ENCODE assay signal across 29 mouse cellular contexts in the genomic region with DNA sequence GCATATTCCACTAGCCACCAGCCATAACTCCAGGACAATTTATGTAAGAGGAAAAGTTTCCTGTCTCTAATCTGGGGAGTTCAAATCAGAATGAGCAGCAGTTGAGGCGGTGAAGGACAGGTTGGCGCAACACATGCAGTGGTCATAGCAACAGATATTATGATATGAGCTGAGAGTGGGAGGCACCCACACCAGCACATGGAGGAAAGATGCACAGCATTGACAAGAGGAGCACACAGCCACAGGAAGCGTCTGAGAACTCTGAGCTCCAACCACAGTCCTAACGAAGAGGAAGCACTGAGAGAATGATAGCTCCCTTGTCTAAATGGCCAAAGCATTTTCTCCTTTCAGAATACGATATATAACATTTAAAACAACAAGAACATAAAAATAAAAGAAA.
DNase-seq lines count a peak whose midpoint lies in the region; ATAC-seq and TF ChIP-seq lines count a peak whose summit lies in the region.
"Had no signal": no experiment of that assay in that cellular context is flagged by ENCODE, and none has a peak within 500 bp of the region (broad histone marks: within the 10 kb centered on the region; RNA-seq: fewer than 3 reads in every experiment).

No protein-coding gene starts in this region.

- H3K27me3 ChIP-seq in hindbrain, embryonic 10.5 days (ENCODE audit: insufficient read depth, poor library complexity, severe bottlenecking) = peaks cover 8% of the 10 kb centered on the region; the same call in 1 of the 2 replicates
- no peaks in the 10 kb centered on the region for H3K27me3 ChIP-seq in hindbrain, postnatal 0 days (ENCODE audit: insufficient read depth, low read length)
- H3K27me3 ChIP-seq in liver, embryonic 13.5 days = no peaks in the 10 kb centered on the region
- H3K27me3 ChIP-seq: embryonic facial prominence, embryonic 13.5 days; forebrain, embryonic 15.5 days; heart, embryonic 12.5 days; hindbrain, embryonic 12.5 days; limb, embryonic 12.5 days; midbrain, embryonic 15.5 days had no signal

- H3K36me3 ChIP-seq in hindbrain, embryonic 10.5 days = no peaks in the 10 kb centered on the region
- H3K36me3 ChIP-seq in hindbrain, postnatal 0 days (ENCODE audit: insufficient read depth, low read length) = no peaks in the 10 kb centered on the region
- no peaks in the 10 kb centered on the region for H3K36me3 ChIP-seq in liver, embryonic 13.5 days
- H3K36me3 ChIP-seq: embryonic facial prominence, embryonic 13.5 days; forebrain, embryonic 10.5 days; forebrain, embryonic 15.5 days; heart, embryonic 12.5 days; hindbrain, embryonic 12.5 days; limb, embryonic 12.5 days; midbrain, embryonic 15.5 days had no signal

- peaks cover 18% of the 10 kb centered on the region; the same call in 1 of the 2 replicates for H3K4me1 ChIP-seq in hindbrain, embryonic 10.5 days (replicated peaks)
- no peaks in the 10 kb centered on the region for H3K4me1 ChIP-seq in hindbrain, postnatal 0 days (ENCODE audit: insufficient read depth, low read length)
- H3K4me1 ChIP-seq in liver, embryonic 13.5 days (replicated peaks) = no peaks in the 10 kb centered on the region
- H3K4me1 ChIP-seq: embryonic facial prominence, embryonic 13.5 days; forebrain, embryonic 15.5 days; heart, embryonic 12.5 days; limb, embryonic 12.5 days; midbrain, embryonic 15.5 days had no signal

- no peak overlapping the region for H3K4me2 ChIP-seq in hindbrain, postnatal 0 days (ENCODE audit: low read depth, low read length)
- no peak overlapping the region for H3K4me2 ChIP-seq in liver, embryonic 13.5 days
- H3K4me2 ChIP-seq: embryonic facial prominence, embryonic 13.5 days; forebrain, embryonic 15.5 days; heart, embryonic 12.5 days; hindbrain, embryonic 12.5 days; limb, embryonic 12.5 days; lung, embryonic 14.5 days; midbrain, embryonic 15.5 days had no signal

- H3K9ac ChIP-seq in hindbrain, postnatal 0 days (replicated peaks; ENCODE audit: low read length) = no peak overlapping the region
- H3K9ac ChIP-seq in liver, embryonic 13.5 days = no peak overlapping the region
- H3K9ac ChIP-seq: embryonic facial prominence, embryonic 13.5 days; forebrain, embryonic 15.5 days; heart, embryonic 12.5 days; hindbrain, embryonic 12.5 days; limb, embryonic 12.5 days; liver, embryonic 14.5 days; lung, embryonic 14.5 days; midbrain, embryonic 15.5 days had no signal

- no peak for ATAC-seq in hindbrain, postnatal 0 days
- ATAC-seq in common myeloid progenitor, adult 5-6 weeks (replicated peaks; ENCODE audit: low read depth, poor library complexity, severe bottlenecking) = peak; percentile 100
- ATAC-seq in liver, embryonic 13.5 days (ENCODE audit: low read depth) = peak; percentile 61; the same call in 1 of the 2 replicates
- ATAC-seq: activated CD4-positive, CD25-positive, alpha-beta regulatory T cell, adult 4 months; CD4-positive, CD25-positive, alpha-beta regulatory T cell, adult 4 months; forebrain, embryonic 15.5 days; intestine, postnatal 0 days; midbrain, embryonic 15.5 days had no signal

- no peak overlapping the region for H3K27ac ChIP-seq in hindbrain, embryonic 10.5 days
- H3K27ac ChIP-seq in hindbrain, postnatal 0 days = no peak overlapping the region
- no peak overlapping the region for H3K27ac ChIP-seq in liver, embryonic 13.5 days
- no peak overlapping the region for H3K27ac ChIP-seq in layer of hippocampus, adult 2 months
- H3K27ac ChIP-seq: embryonic facial prominence, embryonic 13.5 days; forebrain, embryonic 10.5 days; forebrain, embryonic 15.5 days; heart, adult 2 months; hindbrain, embryonic 12.5 days; left cerebral cortex, adult 2 months; limb, embryonic 12.5 days; liver, embryonic 14.5 days; midbrain, embryonic 15.5 days had no signal

- no peak overlapping the region for H3K4me3 ChIP-seq in hindbrain, embryonic 10.5 days
- H3K4me3 ChIP-seq in hindbrain, postnatal 0 days (ENCODE audit: low read length) = no peak overlapping the region
- H3K4me3 ChIP-seq in liver, embryonic 13.5 days (replicated peaks) = no peak overlapping the region
- no peak overlapping the region for H3K4me3 ChIP-seq in layer of hippocampus, adult 2 months
- H3K4me3 ChIP-seq: embryonic facial prominence, embryonic 13.5 days; forebrain, embryonic 10.5 days; forebrain, embryonic 15.5 days; heart, adult 2 months; heart, embryonic 12.5 days; hindbrain, embryonic 12.5 days; left cerebral cortex, adult 2 months; limb, embryonic 12.5 days; midbrain, embryonic 15.5 days had no signal

- DNase-seq in hindbrain, embryonic 10.5 days (ENCODE audit: low spot score) = peak; percentile 5
- no peak for DNase-seq in hindbrain, postnatal 0 days (ENCODE audit: low spot score)
- peak; percentile 98 for DNase-seq in 416B (ENCODE audit: low read depth)
- DNase-seq in liver, embryonic 13.5 days = peak; percentile 4
- no peak for DNase-seq in urinary bladder, postnatal 36 days (ENCODE audit: low spot score in 2 of 2)
- no peak for DNase-seq in layer of hippocampus, postnatal 14 days (ENCODE audit: low spot score in 2 of 2)
- DNase-seq in layer of hippocampus, adult 2 months (ENCODE audit: low spot score in 2 of 2) = no peak
- DNase-seq: adrenal gland, adult 2 months; adrenal gland, postnatal 36 days; cerebellum, adult 2 months; cerebellum, postnatal 14 days; gastrocnemius, postnatal 36 days; heart, adult 2 months; kidney, postnatal 14 days; lung, embryonic 14.5 days; lung, postnatal 14 days had no signal

- no peaks in the 10 kb centered on the region for H3K9me3 ChIP-seq in hindbrain, embryonic 10.5 days
- no peaks in the 10 kb centered on the region for H3K9me3 ChIP-seq in hindbrain, postnatal 0 days (ENCODE audit: low read length)
- H3K9me3 ChIP-seq in liver, embryonic 13.5 days (replicated peaks) = no peaks in the 10 kb centered on the region
- H3K9me3 ChIP-seq: embryonic facial prominence, embryonic 13.5 days; forebrain, embryonic 10.5 days; forebrain, embryonic 15.5 days; heart, embryonic 12.5 days; hindbrain, embryonic 12.5 days; limb, embryonic 12.5 days; midbrain, embryonic 15.5 days had no signal

- no peak for TF ChIP-seq CTCF in hindbrain, postnatal 0 days (IDR thresholded peaks at IDR 0.05; ENCODE audit: low read depth)
- TF ChIP-seq CTCF in layer of hippocampus, adult 2 months (conservative IDR thresholded peaks at IDR 0.05) = no peak

- 56% methylated on average over 5 of the region's 5 CpGs for WGBS in hindbrain, embryonic 10.5 days
- WGBS in hindbrain, postnatal 0 days = 55% methylated on average over 5 of the region's 5 CpGs
- 18% methylated on average over 5 of the region's 5 CpGs for WGBS in liver, embryonic 13.5 days (ENCODE audit: insufficient replicate concordance)

Comparison
In these comparisons a context has a peak if more than half of its experiments do, and no peak if none do; other contexts are left out.
1. DNase-seq: peak in hindbrain, embryonic 10.5 days (single experiment), 416B (single experiment) and liver, embryonic 13.5 days (single experiment); none in hindbrain, postnatal 0 days (single experiment), urinary bladder, postnatal 36 days (0 of 2), layer of hippocampus, postnatal 14 days (0 of 2) and layer of hippocampus, adult 2 months (0 of 2).